Mouse (Mus musculus) stomach, embryonic 15.5 days (tissue): ENCODE results near the gene Rhoc. TPM values are rescaled to one million over a fixed set of nuclear protein-coding genes. Genes with fewer than 3 reads are reported as not detected.

ENCODE experiments used
- ATAC-seq: fragments of 200-750 bp; cut with Nextera tagmentation; 2 replicates; pipeline ENCODE4 v1.8.0; 2017; ENCODE audit warnings: low read depth, moderate number of reproducible peaks, moderate TSS enrichment; ENCODE audit not compliant: insufficient read depth, low FRiP score
- H3K27ac ChIP-seq: fragments of 300-500 bp; sonication (generic); 2 replicates; pipeline ENCODE4 v1.5.1; 2015; ENCODE audit warnings: mild to moderate bottlenecking, inconsistent platforms
- H3K27me3 ChIP-seq: fragments of 300-500 bp; sonication (generic); replicated peaks from 2 replicates; pipeline ENCODE4 v1.6.1; 2015; ENCODE audit warnings: inconsistent platforms
- H3K36me3 ChIP-seq: fragments of 300-500 bp; sonication (generic); 2 replicates; pipeline ENCODE4 v1.6.1; 2015; ENCODE audit warnings: inconsistent platforms
- H3K4me1 ChIP-seq: fragments of 300-500 bp; sonication (generic); 2 replicates; pipeline ENCODE4 v1.6.1; 2015; ENCODE audit warnings: inconsistent platforms
- H3K4me2 ChIP-seq: fragments of 300-500 bp; sonication (generic); 2 replicates; pipeline ENCODE4 v1.6.1; 2015; ENCODE audit warnings: mild to moderate bottlenecking, inconsistent platforms
- H3K4me3 ChIP-seq: fragments of 300-500 bp; sonication (generic); replicated peaks from 2 replicates; pipeline ENCODE4 v1.5.1; 2015; ENCODE audit warnings: inconsistent platforms
- H3K9ac ChIP-seq: fragments of 300-500 bp; sonication (generic); 2 replicates; pipeline ENCODE4 v1.6.1; 2015; ENCODE audit warnings: inconsistent platforms
- H3K9me3 ChIP-seq: fragments of 300-500 bp; sonication (generic); 2 replicates; pipeline ENCODE4 v1.6.1; 2016; ENCODE audit warnings: inconsistent platforms
- WGBS: fragments of 180-500 bp; shearing (Covaris S2); methylation state at CpG from one replicate; pipeline ENCODE4 v1.1.7; 2015; 5-methylcytosine and 5-hydroxymethylcytosine counted together
- polyA plus RNA-seq: library from polyadenylated mRNA; unstranded; fragments of >200 nt; fragmentation: Nextera tagmentation; extraction: Ambion mirVana; gene quantifications from 2 replicates; pipeline ENCODE4 v1.2.1, GENCODE M21; 2015

Gene Rhoc
- polyA plus RNA-seq, 1 experiment from 2014 or later: 157 TPM

DNA sequence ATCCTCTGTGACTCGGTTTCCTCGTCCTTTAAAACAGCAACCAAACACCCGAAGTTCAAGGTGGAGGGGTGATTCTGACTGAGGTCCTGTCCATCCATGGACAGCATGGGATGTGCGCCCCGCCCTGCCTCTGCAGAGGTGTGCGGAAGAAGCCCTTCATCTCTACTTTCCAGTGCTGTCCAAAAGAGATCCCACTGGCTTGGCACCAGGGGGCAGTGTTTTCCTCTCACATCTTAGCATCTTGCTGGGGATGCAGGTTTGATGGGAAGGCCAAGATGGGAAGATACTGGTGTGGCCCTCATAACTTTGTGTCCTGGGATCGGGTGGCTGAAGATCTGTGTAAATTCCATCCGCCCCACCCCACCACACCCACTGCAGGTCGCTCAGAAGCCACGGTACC, 18.1 kb upstream of the Rhoc start:
- Histone ChIP-seq H3K27me3 (no peaks in the 10 kb centered on the region), H3K4me1 (no peaks in the 10 kb centered on the region), H3K9ac (no peak overlapping the region), H3K4me3 (no peak overlapping the region), H3K27ac (no peak overlapping the region), H3K9me3 (no peaks in the 10 kb centered on the region), H3K4me2 (no peak overlapping the region), H3K36me3 (no peaks in the 10 kb centered on the region)
- no peak for ATAC-seq
- 52% methylated on average over 10 of the region's 10 CpGs for WGBS

DNA sequence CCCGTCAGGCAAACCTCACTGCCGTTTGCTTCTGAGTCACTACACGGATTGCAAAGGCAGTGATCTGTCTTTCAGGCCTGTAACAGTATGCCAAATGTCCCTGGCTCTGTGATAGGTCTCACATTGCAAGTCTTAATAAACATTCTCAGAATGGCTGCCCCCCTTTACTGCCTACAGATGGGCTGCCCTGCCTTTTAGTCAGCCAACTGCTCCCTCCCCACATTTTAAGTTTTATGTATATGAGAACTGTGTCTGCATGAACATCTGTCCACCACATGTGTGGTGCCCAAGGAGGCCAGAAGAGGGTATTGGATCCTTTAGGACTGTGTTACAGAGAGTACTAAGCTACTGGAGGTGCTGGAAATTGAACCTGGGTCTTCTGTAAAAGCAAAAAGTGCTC, 17.3 kb upstream of the Rhoc start:
- no peaks in the 10 kb centered on the region; the same call in 1 of the 2 replicates for H3K27me3 ChIP-seq
- H3K36me3 ChIP-seq: no peaks in the 10 kb centered on the region
- ATAC-seq: no peak
- H3K9me3 ChIP-seq: no peaks in the 10 kb centered on the region
- no peak overlapping the region for H3K4me2 ChIP-seq
- no peak overlapping the region for H3K4me3 ChIP-seq
- H3K27ac ChIP-seq: no peak overlapping the region
- H3K4me1 ChIP-seq: no peaks in the 10 kb centered on the region
- no peak overlapping the region for H3K9ac ChIP-seq
- 62% methylated on average over 3 of the region's 3 CpGs for WGBS

DNA sequence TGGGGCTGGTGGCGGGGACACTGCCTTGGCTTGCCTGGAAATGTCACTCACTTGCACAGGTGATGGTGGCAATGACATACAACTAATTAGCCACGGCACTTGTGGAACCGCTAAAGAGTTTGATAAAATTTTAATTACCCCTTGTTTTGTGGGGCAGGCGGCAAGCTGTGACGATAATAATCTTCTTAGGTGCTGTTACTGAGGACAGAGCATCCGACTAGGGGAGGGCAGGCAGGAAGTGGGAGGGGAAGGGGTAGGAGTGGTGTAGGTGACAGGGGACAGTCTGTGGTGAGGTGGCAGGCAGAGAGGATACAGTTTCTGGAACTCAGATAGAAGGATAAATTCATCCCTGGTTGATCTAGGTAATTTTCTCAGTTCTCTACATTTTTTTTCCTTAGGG, 16.7 kb upstream of the Rhoc start:
- Histone ChIP-seq H3K27me3 (peaks cover 5% of the 10 kb centered on the region), H3K27ac (no peak overlapping the region), H3K4me1 (no peaks in the 10 kb centered on the region), H3K9ac (no peak overlapping the region), H3K9me3 (no peaks in the 10 kb centered on the region), H3K4me2 (no peak overlapping the region), H3K4me3 (no peak overlapping the region), H3K36me3 (no peaks in the 10 kb centered on the region)
- no peak for ATAC-seq
- 63% methylated on average over 6 of the region's 6 CpGs for WGBS

DNA sequence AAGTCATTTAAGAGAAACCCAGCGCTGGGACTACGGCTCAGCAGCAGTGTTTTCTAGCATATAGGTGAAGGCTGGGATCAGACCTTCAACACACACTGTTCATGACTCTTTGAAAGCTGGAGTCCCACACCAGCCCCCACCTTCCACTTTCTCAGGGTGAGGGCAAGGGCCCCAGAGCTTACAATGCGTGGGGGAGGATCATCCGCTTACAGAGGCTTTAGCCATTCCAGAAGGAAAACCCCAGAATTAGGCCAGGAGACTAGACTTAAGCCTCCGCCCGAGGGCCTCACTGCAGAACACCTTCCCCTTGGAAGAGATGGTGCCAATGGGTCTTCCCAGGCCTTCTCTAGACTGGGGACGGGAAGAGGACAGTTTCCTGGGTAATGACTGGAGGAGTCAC, 14.9 kb upstream of the Rhoc start:
- no peaks in the 10 kb centered on the region for H3K36me3 ChIP-seq
- 77% methylated on average over 7 of the region's 7 CpGs for WGBS
- ATAC-seq: no peak

DNA sequence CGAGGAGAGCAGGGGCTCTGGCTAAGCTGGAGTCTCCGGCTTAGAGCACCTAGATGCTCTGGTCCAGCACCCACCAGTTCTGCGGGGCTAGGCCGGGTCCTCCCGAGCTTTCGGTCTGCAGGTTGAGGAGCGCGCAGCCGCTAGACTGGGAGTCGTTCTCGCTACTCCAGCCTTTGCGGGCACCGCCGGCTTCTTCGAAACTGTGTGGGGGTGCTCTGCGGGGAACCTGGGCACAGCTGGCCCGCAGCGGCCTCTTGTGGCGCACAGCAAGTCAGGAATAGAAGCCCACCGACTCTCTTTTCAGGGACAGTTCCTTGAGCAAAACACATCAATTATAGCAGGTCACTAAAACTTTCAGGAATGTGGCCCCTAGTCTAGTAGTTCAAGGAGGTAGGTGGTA, 10.8 kb upstream of the Rhoc start:
- no peaks in the 10 kb centered on the region for H3K9me3 ChIP-seq
- H3K27me3 ChIP-seq: peaks cover 50% of the 10 kb centered on the region
- WGBS: under 1% methylated on average over 20 of the region's 20 CpGs
- H3K9ac ChIP-seq: no peak overlapping the region; the same call in 1 of the 2 replicates
- H3K27ac ChIP-seq: no peak overlapping the region
- H3K36me3 ChIP-seq: no peaks in the 10 kb centered on the region
- H3K4me2 ChIP-seq: peak overlapping the region; percentile 71
- peak overlapping the region; percentile 35 for H3K4me3 ChIP-seq
- peaks cover 26% of the 10 kb centered on the region for H3K4me1 ChIP-seq
- ATAC-seq: no peak

More for the DNA sequence above, 14.9 kb upstream of the Rhoc start:
- no peak overlapping the region for H3K9ac ChIP-seq
- no peak overlapping the region for H3K4me2 ChIP-seq
- no peaks in the 10 kb centered on the region for H3K9me3 ChIP-seq
- H3K27ac ChIP-seq: no peak overlapping the region
- H3K4me3 ChIP-seq: no peak overlapping the region
- H3K27me3 ChIP-seq: peaks cover 17% of the 10 kb centered on the region
- H3K4me1 ChIP-seq: 0 out of 2 replicates have a peak, but pooled peaks cover 7% of the 10 kb centered on the region

DNA sequence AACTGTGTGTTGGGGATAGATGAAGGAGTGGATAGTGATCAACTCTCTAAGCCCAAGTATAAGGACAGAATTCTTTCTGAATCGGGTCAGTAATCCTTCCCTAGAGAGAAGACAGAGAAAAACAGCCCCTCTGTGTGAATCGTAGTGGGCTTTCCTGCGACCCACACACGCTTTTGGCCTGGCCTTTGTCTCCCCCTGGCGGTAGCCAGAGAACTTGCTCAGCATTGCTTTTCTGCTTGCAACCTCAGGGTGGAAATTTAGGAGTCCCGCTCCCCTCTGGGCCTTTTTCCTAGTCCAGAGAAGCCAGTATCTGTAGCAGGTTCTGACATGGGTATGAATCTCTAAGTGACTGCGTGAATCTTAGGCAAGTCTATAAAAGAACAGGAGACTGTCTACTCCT, 8.2 kb upstream of the Rhoc start:
- Histone ChIP-seq H3K9ac (no peak overlapping the region), H3K4me2 (no peak overlapping the region), H3K36me3 (no peaks in the 10 kb centered on the region), H3K27me3 (peaks cover 68% of the 10 kb centered on the region), H3K27ac (no peak overlapping the region), H3K4me3 (no peak overlapping the region), H3K4me1 (peaks cover 26% of the 10 kb centered on the region), H3K9me3 (no peaks in the 10 kb centered on the region)
- no peak for ATAC-seq
- 2% methylated on average over 7 of the region's 7 CpGs for WGBS

DNA sequence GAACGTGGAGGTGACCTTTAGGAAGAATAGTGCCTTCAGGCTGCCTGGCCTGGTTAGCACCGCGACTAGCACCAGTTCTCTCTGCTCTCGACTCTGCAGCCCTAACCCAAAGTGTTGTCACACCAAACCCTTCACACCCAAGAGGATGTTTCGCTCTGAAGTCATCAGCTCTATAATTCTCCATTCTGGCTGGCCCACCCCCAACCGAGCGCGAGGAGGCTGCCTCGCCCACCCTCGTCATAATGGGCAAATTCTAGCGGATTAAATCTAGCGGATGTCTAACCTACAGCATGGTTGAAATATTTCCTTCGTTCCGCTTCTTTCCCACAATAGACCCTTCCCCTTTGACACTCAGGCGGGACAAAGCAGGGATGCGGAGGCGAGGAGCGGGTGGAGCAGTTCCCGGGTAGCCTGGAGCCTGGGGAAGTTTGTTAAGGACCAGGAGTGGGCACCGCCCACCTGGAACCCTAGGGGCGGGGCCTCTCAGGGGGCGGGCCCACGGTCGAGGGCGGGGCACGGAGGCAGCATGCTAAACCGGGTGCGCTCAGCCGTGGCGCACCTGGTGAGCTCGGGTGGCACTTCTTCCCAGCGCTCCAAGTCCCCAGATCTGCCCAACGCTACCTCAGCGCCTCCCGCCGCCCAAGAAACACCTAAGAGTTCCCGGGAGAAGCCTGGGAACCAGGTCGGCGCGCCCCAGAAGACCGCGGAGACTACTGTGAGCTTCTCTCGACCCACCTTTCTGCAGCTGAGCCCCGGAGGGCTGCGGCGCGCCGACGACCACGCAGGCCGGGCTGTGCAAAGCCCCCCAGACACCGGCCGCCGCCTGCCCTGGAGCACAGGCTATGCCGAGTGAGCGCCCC, 7.4 kb upstream of the Rhoc start, which contains the start of gene Ppm1j:
Gene Ppm1j (plus strand): TSS at position 496 of the 860 bp plus-strand sequence.
- Histone ChIP-seq H3K27ac (no peak within 1 kb of the TSS), H3K4me2 (peak within 1 kb of the TSS; percentile 100), H3K36me3 (no peaks in the 10 kb centered on the region), H3K4me3 (peak within 1 kb of the TSS; percentile 52), H3K27me3 (peaks cover 68% of the 10 kb centered on the region), H3K9me3 (no peaks in the 10 kb centered on the region), H3K9ac (peak within 1 kb of the TSS; percentile 34), H3K4me1 (peaks cover 26% of the 10 kb centered on the region)
- peak; percentile 61; the same call in 1 of the 2 replicates for ATAC-seq
- WGBS: under 1% methylated on average over 56 of the region's 56 CpGs

DNA sequence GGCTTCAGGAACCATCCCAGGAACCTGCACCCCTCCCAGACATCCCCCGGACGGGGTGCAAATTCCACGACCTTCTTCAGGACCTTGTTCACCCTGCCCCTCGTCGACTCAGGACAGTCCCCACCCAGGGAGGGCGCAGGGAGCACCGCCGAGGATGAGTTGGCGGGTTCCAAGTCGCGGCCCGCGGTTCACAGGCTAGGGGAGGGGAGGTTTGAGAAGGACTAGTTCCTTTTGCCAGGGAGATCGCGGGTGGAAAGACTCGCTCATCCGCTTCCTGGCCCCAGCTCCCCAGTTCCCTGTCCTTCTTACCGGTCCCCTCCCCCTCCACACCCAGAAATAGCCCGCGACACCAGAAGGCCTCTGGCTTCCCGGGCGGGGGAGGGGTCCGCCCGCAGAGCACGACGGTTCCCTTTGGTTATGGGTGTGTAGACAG, 6.7 kb upstream of the Rhoc start, which contains the start of gene Fam19a3:
Gene Fam19a3 (minus strand): TSS at position 370 of the 433 bp plus-strand sequence.
- WGBS: under 1% methylated on average over 26 of the region's 26 CpGs
- Histone ChIP-seq H3K4me2 (peak within 1 kb of the TSS; percentile 100), H3K9ac (peak within 1 kb of the TSS; percentile 34), H3K36me3 (no peaks in the 10 kb centered on the region), H3K27ac (no peak within 1 kb of the TSS), H3K27me3 (peaks cover 63% of the 10 kb centered on the region), H3K9me3 (no peaks in the 10 kb centered on the region), H3K4me1 (peaks cover 26% of the 10 kb centered on the region), H3K4me3 (peak within 1 kb of the TSS; percentile 52)
- no peak for ATAC-seq

DNA sequence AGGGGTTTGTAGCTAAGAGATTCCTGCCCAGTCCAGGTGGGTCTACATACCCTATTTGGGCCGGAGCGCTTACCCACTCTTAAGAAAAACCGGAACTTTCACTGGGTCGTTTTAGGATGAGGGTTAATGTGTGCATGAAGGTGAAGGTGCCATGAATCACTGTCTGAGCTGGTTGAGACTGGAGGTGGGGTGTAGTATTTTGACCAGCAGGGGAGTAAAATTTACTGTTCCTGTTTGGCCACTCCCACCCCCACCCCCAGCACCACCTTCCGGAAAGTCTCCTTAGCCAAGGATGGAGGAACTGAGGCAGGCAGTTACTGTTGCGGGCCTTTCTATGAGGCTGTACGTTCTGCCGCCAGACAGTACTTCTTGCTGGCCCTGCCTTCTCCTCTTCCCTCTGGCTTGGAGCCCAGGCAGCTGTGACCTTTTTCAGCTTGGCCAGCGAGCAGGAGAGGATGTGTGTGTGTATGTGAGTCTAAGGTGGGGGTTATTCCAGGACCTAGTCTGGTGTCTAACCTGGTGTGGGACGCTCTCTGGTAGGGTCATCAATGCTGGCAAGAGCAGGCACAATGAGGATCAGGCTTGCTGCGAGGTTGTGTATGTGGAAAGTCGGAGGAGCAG, 6.0 kb upstream of the Rhoc start:
- Histone ChIP-seq H3K4me1 (peaks cover 23% of the 10 kb centered on the region), H3K4me3 (peak overlapping the region; percentile 52), H3K36me3 (no peaks in the 10 kb centered on the region), H3K4me2 (peak overlapping the region; percentile 100), H3K9me3 (no peaks in the 10 kb centered on the region), H3K27ac (no peak overlapping the region), H3K9ac (no peak overlapping the region), H3K27me3 (peaks cover 56% of the 10 kb centered on the region)
- ATAC-seq: no peak
- WGBS: 25% methylated on average over 12 of the region's 12 CpGs

DNA sequence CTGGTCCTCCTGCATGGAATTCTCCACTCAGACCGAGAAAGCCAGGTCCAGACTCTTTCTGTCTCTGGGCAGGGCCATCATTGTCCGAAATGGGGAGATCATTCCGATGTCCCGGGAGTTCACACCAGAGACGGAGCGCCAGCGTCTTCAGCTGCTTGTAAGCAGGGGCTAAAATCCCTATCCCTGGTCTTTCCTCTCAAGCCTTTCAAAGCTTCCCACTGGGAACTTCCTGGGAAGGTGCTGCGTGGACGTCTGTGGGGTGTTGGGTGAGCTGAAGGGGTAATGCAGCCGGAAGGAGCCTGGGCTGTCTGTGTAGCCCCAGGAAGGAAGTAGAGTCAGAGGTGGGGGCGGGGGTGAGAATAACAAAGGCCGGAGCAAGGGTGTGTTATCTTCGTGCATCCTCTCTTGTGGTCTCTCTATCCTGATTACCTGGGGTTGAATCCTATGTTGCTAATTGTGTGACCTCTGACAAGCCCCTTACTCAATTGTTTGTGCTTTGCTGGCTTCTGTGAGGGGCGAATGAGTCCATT, 4.1 kb upstream of the Rhoc start:
- no peak overlapping the region for H3K9ac ChIP-seq
- 44% methylated on average over 14 of the region's 14 CpGs for WGBS

DNA sequence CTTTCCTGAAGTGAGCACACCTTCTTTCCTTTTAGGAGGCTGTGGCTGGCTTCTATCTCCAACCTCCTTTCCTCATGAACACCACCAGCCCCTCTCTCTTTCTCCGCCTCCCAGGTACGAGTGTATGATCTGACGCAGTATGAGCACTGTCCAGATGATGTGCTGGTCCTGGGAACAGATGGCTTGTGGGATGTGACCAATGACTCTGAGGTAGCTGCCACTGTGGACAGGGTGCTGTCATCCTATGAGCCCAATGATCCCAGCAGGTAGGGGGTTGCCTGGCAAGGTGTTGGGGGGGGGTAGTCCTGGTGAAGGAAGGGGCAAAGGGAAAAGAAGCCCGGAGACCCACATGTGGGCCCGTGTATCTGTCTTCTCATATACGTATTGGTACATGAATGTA, 2.9 kb upstream of the Rhoc start:
- no peaks in the 10 kb centered on the region for H3K36me3 ChIP-seq
- H3K9me3 ChIP-seq: no peaks in the 10 kb centered on the region
- no peak overlapping the region for H3K4me2 ChIP-seq
- WGBS: 94% methylated on average over 6 of the region's 6 CpGs
- H3K27me3 ChIP-seq: peaks cover 36% of the 10 kb centered on the region
- no peak overlapping the region for H3K4me3 ChIP-seq
- no peak for ATAC-seq
- no peak overlapping the region for H3K27ac ChIP-seq
- peaks cover 29% of the 10 kb centered on the region for H3K4me1 ChIP-seq
- H3K9ac ChIP-seq: no peak overlapping the region

More for the DNA sequence above, 4.1 kb upstream of the Rhoc start:
- ATAC-seq: no peak
- Histone ChIP-seq H3K36me3 (no peaks in the 10 kb centered on the region), H3K4me2 (no peak overlapping the region), H3K27me3 (peaks cover 44% of the 10 kb centered on the region), H3K9me3 (no peaks in the 10 kb centered on the region), H3K4me1 (peaks cover 22% of the 10 kb centered on the region), H3K27ac (no peak overlapping the region), H3K4me3 (no peak overlapping the region)
